Comparison of ENCODE assay signal across 9 mouse cellular contexts in genomic region chr11:51326908-51327307, GRCm38 (mm10). TPM values are rescaled to one million over a fixed set of nuclear protein-coding genes. Genes with fewer than 3 reads are reported as not detected.
A peak's percentile ranks its signal among the peaks of the same experiment; 100 is the strongest.
DNase-seq lines count a peak whose midpoint lies in the region; ATAC-seq and TF ChIP-seq lines count a peak whose summit lies in the region.
"Had no signal": no experiment of that assay in that cellular context is flagged by ENCODE, and none has a peak within 500 bp of the region (broad histone marks: within the 10 kb centered on the region; RNA-seq: fewer than 3 reads in every experiment).

No protein-coding gene starts in this region.

- TF ChIP-seq CTCF in kidney, adult 2 months (conservative IDR thresholded peaks at IDR 0.05; ENCODE audit: insufficient read depth, insufficient read length, low read depth, low read length) = no peak
- peak; percentile 68 for TF ChIP-seq CTCF in midbrain, postnatal 0 days (IDR thresholded peaks at IDR 0.05)
- TF ChIP-seq CTCF in stomach, postnatal 0 days (IDR thresholded peaks at IDR 0.05; ENCODE audit: low read depth) = peak; percentile 63

- H3K4me1 ChIP-seq in kidney, adult 2 months (ENCODE audit: control insufficient read depth, insufficient read depth, low read length) = no peaks in the 10 kb centered on the region
- H3K4me1 ChIP-seq in kidney, embryonic 16.5 days (ENCODE audit: insufficient read depth, low read length) = no peaks in the 10 kb centered on the region
- H3K4me1 ChIP-seq in midbrain, postnatal 0 days (ENCODE audit: insufficient read depth, low read length) = no peaks in the 10 kb centered on the region
- H3K4me1 ChIP-seq in midbrain, embryonic 10.5 days = 0 out of 2 replicates have a peak, but pooled peaks cover 5% of the 10 kb centered on the region
- H3K4me1 ChIP-seq in stomach, postnatal 0 days (replicated peaks; ENCODE audit: control insufficient read depth, insufficient read depth) = no peaks in the 10 kb centered on the region

- no peak overlapping the region for H3K27ac ChIP-seq in kidney, adult 2 months (ENCODE audit: insufficient read depth, low read depth, low read length)
- H3K27ac ChIP-seq in kidney, embryonic 16.5 days (ENCODE audit: low read length) = no peak overlapping the region
- H3K27ac ChIP-seq in midbrain, postnatal 0 days (ENCODE audit: low read depth, low read length) = no peak overlapping the region
- no peak overlapping the region for H3K27ac ChIP-seq in midbrain, embryonic 10.5 days (replicated peaks)
- H3K27ac ChIP-seq in stomach, postnatal 0 days (replicated peaks) = no peak overlapping the region

- no peak for ATAC-seq in kidney, embryonic 16.5 days (ENCODE audit: low FRiP score, low TSS enrichment)
- ATAC-seq in midbrain, postnatal 0 days (ENCODE audit: low FRiP score) = no peak
- ATAC-seq in stomach, postnatal 0 days (ENCODE audit: low FRiP score, low TSS enrichment) = no peak

- H3K9me3 ChIP-seq in kidney, embryonic 16.5 days (ENCODE audit: low read length) = no peaks in the 10 kb centered on the region
- no peaks in the 10 kb centered on the region for H3K9me3 ChIP-seq in midbrain, postnatal 0 days (ENCODE audit: low read length)
- no peaks in the 10 kb centered on the region for H3K9me3 ChIP-seq in midbrain, embryonic 10.5 days (replicated peaks)
- no peaks in the 10 kb centered on the region for H3K9me3 ChIP-seq in stomach, postnatal 0 days (ENCODE audit: control insufficient read depth, low read length)
- H3K9me3 ChIP-seq: limb, embryonic 12.5 days had no signal

- peak; percentile 57 to 60 for DNase-seq in cerebellum, postnatal 14 days
- DNase-seq in cerebellum, adult 11 months = no peak
- peak; percentile 12 for DNase-seq in kidney, adult 2 months
- DNase-seq in midbrain, postnatal 0 days (ENCODE audit: low spot score) = peak; percentile 58
- DNase-seq in midbrain, embryonic 10.5 days (ENCODE audit: low spot score) = no peak
- no peak for DNase-seq in stomach, postnatal 0 days (ENCODE audit: low spot score)
- DNase-seq in spleen, postnatal 14 days (ENCODE audit: low spot score in 2 of 2) = no peak

- no peak overlapping the region for H3K4me2 ChIP-seq in kidney, embryonic 16.5 days (replicated peaks; ENCODE audit: low read depth, low read length)
- H3K4me2 ChIP-seq in midbrain, postnatal 0 days (ENCODE audit: low read depth, low read length, poor library complexity, severe bottlenecking) = no peak overlapping the region
- no peak overlapping the region for H3K4me2 ChIP-seq in stomach, postnatal 0 days (replicated peaks; ENCODE audit: low read depth)
- H3K4me2 ChIP-seq: limb, embryonic 12.5 days had no signal

- H3K27me3 ChIP-seq in kidney, adult 2 months (replicated peaks; ENCODE audit: control insufficient read depth, insufficient read depth, low read length) = no peaks in the 10 kb centered on the region
- no peaks in the 10 kb centered on the region for H3K27me3 ChIP-seq in kidney, embryonic 16.5 days (ENCODE audit: insufficient read depth, low read length)
- no peaks in the 10 kb centered on the region for H3K27me3 ChIP-seq in midbrain, postnatal 0 days (ENCODE audit: insufficient read depth, low read length)
- no peaks in the 10 kb centered on the region for H3K27me3 ChIP-seq in midbrain, embryonic 10.5 days (ENCODE audit: low read depth, poor library complexity, severe bottlenecking)
- H3K27me3 ChIP-seq in stomach, postnatal 0 days (ENCODE audit: control insufficient read depth, insufficient read depth, low read length) = no peaks in the 10 kb centered on the region
- H3K27me3 ChIP-seq: limb, embryonic 12.5 days had no signal

- H3K9ac ChIP-seq in kidney, embryonic 16.5 days (replicated peaks; ENCODE audit: low read length) = no peak overlapping the region
- H3K9ac ChIP-seq in midbrain, postnatal 0 days (replicated peaks; ENCODE audit: low read length, poor library complexity, severe bottlenecking) = no peak overlapping the region
- no peak overlapping the region for H3K9ac ChIP-seq in stomach, postnatal 0 days (ENCODE audit: low read length)
- H3K9ac ChIP-seq: limb, embryonic 12.5 days had no signal

- no peak overlapping the region for H3K4me3 ChIP-seq in kidney, adult 2 months (ENCODE audit: insufficient read depth, low read depth, low read length)
- H3K4me3 ChIP-seq in kidney, embryonic 16.5 days (ENCODE audit: low read length) = no peak overlapping the region
- no peak overlapping the region for H3K4me3 ChIP-seq in midbrain, postnatal 0 days (ENCODE audit: low read depth, low read length)
- H3K4me3 ChIP-seq in midbrain, embryonic 10.5 days = no peak overlapping the region
- H3K4me3 ChIP-seq in stomach, postnatal 0 days (ENCODE audit: low read depth, low read length) = no peak overlapping the region
- H3K4me3 ChIP-seq: limb, embryonic 12.5 days had no signal

- no peaks in the 10 kb centered on the region for H3K36me3 ChIP-seq in kidney, adult 2 months (ENCODE audit: control insufficient read depth, insufficient read depth, low read length)
- no peaks in the 10 kb centered on the region for H3K36me3 ChIP-seq in kidney, embryonic 16.5 days (ENCODE audit: insufficient read depth, low read length)
- no peaks in the 10 kb centered on the region for H3K36me3 ChIP-seq in midbrain, postnatal 0 days (ENCODE audit: insufficient read depth, low read length)
- H3K36me3 ChIP-seq in midbrain, embryonic 10.5 days = no peaks in the 10 kb centered on the region
- H3K36me3 ChIP-seq in stomach, postnatal 0 days (ENCODE audit: control insufficient read depth, insufficient read depth, low read length) = no peaks in the 10 kb centered on the region
- H3K36me3 ChIP-seq: limb, embryonic 12.5 days had no signal

- TF ChIP-seq POLR2A in kidney, adult 2 months (IDR thresholded peaks at IDR 0.05; ENCODE audit: low read depth, low read length) = no peak

- TF ChIP-seq EP300 in stomach, postnatal 0 days (optimal IDR thresholded peaks at IDR 0.05) = no peak

- 51% methylated on average over 6 of the region's 6 CpGs for WGBS in kidney, adult 2 months
- 58% methylated on average over 6 of the region's 6 CpGs for WGBS in kidney, embryonic 16.5 days
- 72% methylated on average over 6 of the region's 6 CpGs for WGBS in midbrain, postnatal 0 days
- WGBS in midbrain, embryonic 10.5 days = 74% methylated on average over 6 of the region's 6 CpGs
- WGBS in stomach, postnatal 0 days = 66% methylated on average over 6 of the region's 6 CpGs

RNA-seq across cellular contexts. Expression of gene Col23a1, which starts 37.2 kb away (rescaled TPM):
- 1.5 and 1.9 TPM in 2 replicates for polyA plus RNA-seq in kidney, adult 2 months (2012; rRNA removed)
- polyA plus RNA-seq in kidney, embryonic 16.5 days (2015; fragmentation: Nextera tagmentation; extraction: Ambion mirVana) = 5.2 and 5.8 TPM in 2 replicates
- total RNA-seq in midbrain, postnatal 0 days (2014; rRNA removed) = 10.7 and 13.5 TPM in 2 replicates
- 4.2 and 4.5 TPM in 2 replicates for polyA plus RNA-seq in midbrain, postnatal 0 days (2015; fragmentation: Nextera tagmentation; extraction: Ambion mirVana)
- 8.0 and 10.9 TPM in 2 replicates for polyA plus RNA-seq in midbrain, embryonic 10.5 days (2016; fragmentation: Nextera tagmentation; extraction: Ambion mirVana)
- 2.5 and 3.8 TPM in 2 replicates for polyA plus RNA-seq in stomach, postnatal 0 days (2015; fragmentation: Nextera tagmentation; extraction: Ambion mirVana)

Comparison
In these comparisons a context has a peak if more than half of its experiments do, and no peak if none do; other contexts are left out.
1. DNase-seq: peak in cerebellum, postnatal 14 days (2 of 2), kidney, adult 2 months (single experiment) and midbrain, postnatal 0 days (single experiment); none in cerebellum, adult 11 months (single experiment), midbrain, embryonic 10.5 days (single experiment), stomach, postnatal 0 days (single experiment) and spleen, postnatal 14 days (0 of 2).